Mouse (Mus musculus): Measurements from ENCODE around the gene Gtpbp1. TPM values are rescaled to one million over a fixed set of nuclear protein-coding genes. Genes with fewer than 3 reads are reported as not detected.

Gtpbp1 gene
- polyA plus RNA-seq, 1 experiment from 2014 or later: 43.1 TPM

DNA sequence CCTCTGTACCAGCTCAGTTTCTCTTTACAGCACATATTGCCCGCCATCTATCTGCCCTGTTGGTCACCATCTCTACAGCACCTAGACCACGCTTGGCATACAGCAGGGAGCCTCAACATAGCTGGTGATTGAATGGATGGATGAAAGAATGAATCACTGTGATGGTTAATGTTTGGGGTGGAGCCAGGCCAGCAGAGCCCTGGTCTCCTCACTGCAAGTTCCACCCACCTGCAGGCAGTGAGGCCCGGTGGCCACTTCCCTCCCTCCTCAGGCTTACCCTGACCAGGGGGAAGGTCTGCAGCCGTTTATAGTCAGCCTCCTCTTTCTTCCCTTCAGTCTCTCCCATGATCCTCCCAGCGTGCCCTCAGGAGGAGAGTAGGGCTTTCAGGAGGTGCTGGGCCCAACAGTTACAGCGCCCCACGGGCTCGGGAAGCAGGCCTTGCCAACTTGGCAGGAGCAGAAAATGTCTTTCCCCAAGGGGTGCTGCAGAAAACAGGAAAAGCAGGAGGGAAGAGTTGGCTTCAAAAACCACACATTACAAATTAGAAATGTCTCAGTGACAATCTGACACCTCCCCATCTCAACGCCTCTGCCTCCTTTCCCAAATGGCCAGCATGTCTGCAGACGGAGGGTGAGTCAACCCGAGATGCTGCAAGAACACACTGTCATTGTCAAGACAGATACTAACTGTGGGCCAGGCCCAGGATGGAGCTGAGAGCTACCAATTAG lies 74.1 kb downstream of the Gtpbp1 start:
- Histone ChIP-seq H3K9me3 (ENCODE audit: control insufficient read depth, low read length) (no peaks in the 10 kb centered on the region), H3K4me1 (replicated peaks; ENCODE audit: control insufficient read depth, insufficient read depth, low read length) (no peaks in the 10 kb centered on the region), H3K4me2 (replicated peaks) (no peak overlapping the region), H3K36me3 (replicated peaks; ENCODE audit: control insufficient read depth, insufficient read depth) (peaks cover 42% of the 10 kb centered on the region), H3K4me3 (replicated peaks; ENCODE audit: low read length) (no peak overlapping the region), H3K27me3 (ENCODE audit: control insufficient read depth, insufficient read depth, low read length) (no peaks in the 10 kb centered on the region), H3K9ac (no peak overlapping the region), H3K27ac (no peak overlapping the region)
- ATAC-seq (ENCODE audit: low FRiP score): no peak
- no peak for DNase-seq (ENCODE audit: low spot score)
- 81% methylated on average over 11 of the region's 11 CpGs for WGBS

DNA sequence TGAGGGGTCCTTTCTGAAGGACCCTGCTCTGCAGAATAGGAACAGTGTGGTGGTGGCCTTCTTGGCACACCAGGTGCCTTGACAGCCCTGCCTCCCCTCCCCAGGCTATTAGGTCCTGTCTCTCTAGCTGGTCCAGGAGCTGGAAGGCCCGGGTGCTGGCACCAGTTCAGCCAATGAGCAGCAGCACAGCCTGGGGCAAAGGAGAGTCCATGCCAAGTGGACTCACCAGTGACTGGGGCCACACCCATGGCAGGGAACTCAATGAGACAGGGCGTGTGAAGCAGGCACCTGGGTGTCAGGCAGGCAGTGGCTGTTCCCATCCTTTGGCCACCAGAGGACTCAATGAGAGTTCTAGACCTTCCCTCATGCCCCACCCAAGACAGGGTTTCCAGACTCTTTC lies 74.7 kb downstream of the Gtpbp1 start:
- Histone ChIP-seq H3K4me1 (replicated peaks; ENCODE audit: control insufficient read depth, insufficient read depth, low read length) (no peaks in the 10 kb centered on the region), H3K36me3 (replicated peaks; ENCODE audit: control insufficient read depth, insufficient read depth) (peaks cover 42% of the 10 kb centered on the region), H3K4me3 (replicated peaks; ENCODE audit: low read length) (no peak overlapping the region), H3K4me2 (replicated peaks) (no peak overlapping the region), H3K27me3 (ENCODE audit: control insufficient read depth, insufficient read depth, low read length) (no peaks in the 10 kb centered on the region), H3K27ac (no peak overlapping the region), H3K9me3 (ENCODE audit: control insufficient read depth, low read length) (no peaks in the 10 kb centered on the region), H3K9ac (no peak overlapping the region)
- WGBS: 92% methylated on average over 2 of the region's 2 CpGs
- no peak for DNase-seq (ENCODE audit: low spot score)
- ATAC-seq (ENCODE audit: low FRiP score): no peak

DNA sequence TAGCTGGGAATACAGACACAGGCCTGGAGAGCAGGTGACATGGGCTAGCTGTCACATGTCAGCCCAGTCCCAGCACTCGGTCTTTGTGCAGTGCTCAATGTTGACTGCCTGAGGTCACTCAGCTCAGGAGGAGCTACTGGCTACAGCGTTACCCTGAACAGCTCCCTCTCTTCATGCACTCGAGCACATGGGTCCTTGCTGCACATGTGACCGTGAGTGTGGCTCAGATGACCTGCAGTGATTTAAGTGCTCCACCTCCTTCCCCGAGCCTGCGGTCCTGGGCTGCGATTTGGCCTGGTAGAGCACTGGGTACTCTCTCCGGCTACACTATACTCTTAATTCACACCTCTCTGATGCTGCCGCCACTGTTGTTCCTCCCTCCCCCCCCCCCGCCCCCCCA lies 75.5 kb downstream of the Gtpbp1 start:
- 76% methylated on average over 10 of the region's 10 CpGs for WGBS
- no peaks in the 10 kb centered on the region for H3K27me3 ChIP-seq (ENCODE audit: control insufficient read depth, insufficient read depth, low read length)
- H3K9ac ChIP-seq: no peak overlapping the region
- no peak overlapping the region for H3K4me3 ChIP-seq (replicated peaks; ENCODE audit: low read length)
- H3K36me3 ChIP-seq (replicated peaks; ENCODE audit: control insufficient read depth, insufficient read depth): peaks cover 39% of the 10 kb centered on the region
- H3K4me1 ChIP-seq (replicated peaks; ENCODE audit: control insufficient read depth, insufficient read depth, low read length): no peaks in the 10 kb centered on the region
- H3K9me3 ChIP-seq (ENCODE audit: control insufficient read depth, low read length): no peaks in the 10 kb centered on the region
- H3K4me2 ChIP-seq (replicated peaks): no peak overlapping the region
- no peak for DNase-seq (ENCODE audit: low spot score)
- ATAC-seq (ENCODE audit: low FRiP score): no peak
- H3K27ac ChIP-seq: no peak overlapping the region

DNA sequence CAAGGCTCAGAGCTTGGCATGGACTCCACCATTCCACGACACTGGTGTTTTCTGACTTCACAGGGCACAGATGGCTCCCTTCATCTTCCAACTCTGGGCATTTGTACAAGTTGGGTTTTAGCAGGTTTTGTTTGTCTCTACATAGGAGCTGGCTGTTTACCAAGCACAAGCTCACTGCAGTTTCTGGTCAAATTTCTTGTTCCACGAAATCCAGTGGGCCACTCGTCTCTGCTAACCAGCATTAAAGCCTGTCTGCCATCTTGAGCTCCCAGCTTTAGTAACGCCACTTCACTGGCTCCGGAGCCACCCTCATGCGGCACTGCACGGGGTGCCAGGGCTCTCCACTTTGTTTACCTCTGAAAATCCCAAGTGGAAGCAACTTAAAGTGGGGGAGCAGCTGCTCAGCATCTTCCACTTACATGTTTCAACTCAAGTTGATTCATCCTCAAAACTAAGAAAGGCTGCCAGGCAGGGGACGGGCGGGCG lies 76.0 kb downstream of the Gtpbp1 start:
- no peak overlapping the region for H3K4me2 ChIP-seq (replicated peaks)
- ATAC-seq (ENCODE audit: low FRiP score) (no peak), DNase-seq (ENCODE audit: low spot score) (no peak)
- H3K4me3 ChIP-seq (replicated peaks; ENCODE audit: low read length): no peak overlapping the region
- H3K27me3 ChIP-seq (ENCODE audit: control insufficient read depth, insufficient read depth, low read length): no peaks in the 10 kb centered on the region
- no peak overlapping the region for H3K9ac ChIP-seq
- peaks cover 35% of the 10 kb centered on the region for H3K36me3 ChIP-seq (replicated peaks; ENCODE audit: control insufficient read depth, insufficient read depth)
- H3K9me3 ChIP-seq (ENCODE audit: control insufficient read depth, low read length): no peaks in the 10 kb centered on the region
- no peaks in the 10 kb centered on the region for H3K4me1 ChIP-seq (replicated peaks; ENCODE audit: control insufficient read depth, insufficient read depth, low read length)
- 86% methylated on average over 10 of the region's 10 CpGs for WGBS
- no peak overlapping the region for H3K27ac ChIP-seq

DNA sequence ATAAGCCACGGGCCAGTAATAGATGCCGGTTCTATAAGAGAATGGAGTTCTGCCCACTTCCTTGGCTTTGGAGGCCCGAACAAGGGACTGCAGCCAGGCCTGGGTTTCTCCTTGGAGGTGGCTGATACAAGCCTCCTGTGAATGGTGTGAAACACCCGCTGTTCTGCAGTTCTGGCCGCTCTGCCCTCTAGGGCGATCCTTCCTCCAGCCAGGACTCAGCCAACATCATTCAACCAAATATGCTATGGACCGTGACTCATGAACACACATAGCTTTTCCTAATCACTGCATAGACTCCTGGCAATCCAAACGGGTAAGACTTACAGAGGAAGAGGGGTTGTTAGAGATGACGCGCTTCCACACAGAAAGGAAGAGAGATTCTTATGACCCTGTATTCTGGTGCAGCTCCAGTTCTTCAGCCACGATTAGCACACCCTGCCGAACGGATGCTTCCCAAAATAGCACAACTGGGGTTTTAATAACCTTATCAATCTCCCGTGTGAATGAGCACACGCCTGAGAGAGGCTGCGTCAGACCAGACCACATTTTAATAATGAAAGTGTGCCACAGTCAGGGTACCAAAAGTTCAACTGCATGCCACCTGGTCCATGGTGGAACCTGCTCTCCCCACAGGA lies 76.8 kb downstream of the Gtpbp1 start:
- Histone ChIP-seq H3K9ac (no peak overlapping the region), H3K27me3 (ENCODE audit: control insufficient read depth, insufficient read depth, low read length) (no peaks in the 10 kb centered on the region), H3K4me1 (replicated peaks; ENCODE audit: control insufficient read depth, insufficient read depth, low read length) (no peaks in the 10 kb centered on the region), H3K4me3 (replicated peaks; ENCODE audit: low read length) (no peak overlapping the region), H3K9me3 (ENCODE audit: control insufficient read depth, low read length) (no peaks in the 10 kb centered on the region), H3K4me2 (replicated peaks) (no peak overlapping the region), H3K36me3 (replicated peaks; ENCODE audit: control insufficient read depth, insufficient read depth) (peaks cover 27% of the 10 kb centered on the region), H3K27ac (no peak overlapping the region)
- 77% methylated on average over 16 of the region's 16 CpGs for WGBS
- DNase-seq (ENCODE audit: low spot score) (no peak), ATAC-seq (ENCODE audit: low FRiP score) (no peak)

DNA sequence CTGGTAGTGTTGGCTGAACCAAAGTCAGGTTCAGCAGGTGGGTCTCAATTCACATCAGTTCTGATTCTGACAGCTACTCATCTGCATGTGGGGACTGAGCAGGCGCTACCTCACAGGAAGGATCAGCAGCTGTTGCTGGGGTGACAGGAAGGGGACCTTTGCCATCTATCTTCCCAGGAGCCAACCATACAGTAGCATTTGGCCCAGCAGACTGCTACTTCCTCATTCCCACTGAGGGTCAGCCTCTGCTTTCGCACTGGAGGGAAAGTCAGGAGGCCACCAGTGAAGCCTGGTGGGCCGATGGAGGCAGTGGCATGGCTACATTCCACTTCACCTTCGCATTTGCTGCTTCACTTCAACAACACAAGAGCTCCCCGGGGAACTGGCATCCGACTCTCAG lies 77.7 kb downstream of the Gtpbp1 start:
- Histone ChIP-seq H3K9me3 (ENCODE audit: control insufficient read depth, low read length) (no peaks in the 10 kb centered on the region), H3K27me3 (ENCODE audit: control insufficient read depth, insufficient read depth, low read length) (no peaks in the 10 kb centered on the region), H3K4me1 (replicated peaks; ENCODE audit: control insufficient read depth, insufficient read depth, low read length) (peaks cover 3% of the 10 kb centered on the region; the same call in 1 of the 2 replicates), H3K36me3 (replicated peaks; ENCODE audit: control insufficient read depth, insufficient read depth) (peaks cover 19% of the 10 kb centered on the region), H3K9ac (no peak overlapping the region), H3K4me2 (replicated peaks) (no peak overlapping the region), H3K27ac (no peak overlapping the region), H3K4me3 (replicated peaks; ENCODE audit: low read length) (no peak overlapping the region)
- WGBS: 45% methylated on average over 6 of the region's 6 CpGs
- DNase-seq (ENCODE audit: low spot score): no peak
- no peak for ATAC-seq (ENCODE audit: low FRiP score)

DNA sequence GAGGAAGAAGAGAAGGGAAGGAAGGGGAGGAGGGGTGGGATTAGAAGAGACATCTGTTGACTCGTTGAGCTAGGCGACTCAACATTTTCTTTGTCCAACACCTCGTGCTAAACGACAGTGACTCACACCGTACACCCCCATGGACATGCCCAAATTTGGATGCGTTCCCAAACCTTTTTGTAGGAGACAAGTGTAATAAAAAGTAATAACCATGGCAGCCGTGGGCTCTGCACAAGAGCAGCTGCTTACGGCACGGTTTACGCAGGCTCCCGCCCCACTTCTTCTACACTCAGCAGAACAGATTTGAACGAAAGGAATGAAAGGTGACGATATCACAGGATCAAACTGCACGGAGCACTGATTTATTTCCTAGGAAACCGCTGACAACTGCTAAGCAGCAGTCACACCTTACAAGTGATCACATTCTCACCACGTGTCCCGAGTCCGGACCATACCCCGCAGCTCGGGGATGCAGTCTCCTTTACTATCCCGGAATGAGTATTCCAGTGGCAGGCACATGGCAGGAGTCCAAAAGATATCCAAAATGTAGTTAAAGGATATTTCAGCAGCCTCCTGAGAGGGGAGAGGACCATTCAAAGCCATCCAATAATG lies 80.1 kb downstream of the Gtpbp1 start:
- no peak overlapping the region for H3K4me3 ChIP-seq (replicated peaks; ENCODE audit: low read length)

More for the DNA sequence above, 80.1 kb downstream of the Gtpbp1 start:
- Histone ChIP-seq H3K27ac (no peak overlapping the region), H3K27me3 (ENCODE audit: control insufficient read depth, insufficient read depth, low read length) (no peaks in the 10 kb centered on the region), H3K4me1 (replicated peaks; ENCODE audit: control insufficient read depth, insufficient read depth, low read length) (peaks cover 16% of the 10 kb centered on the region), H3K36me3 (replicated peaks; ENCODE audit: control insufficient read depth, insufficient read depth) (no peaks in the 10 kb centered on the region), H3K9me3 (ENCODE audit: control insufficient read depth, low read length) (no peaks in the 10 kb centered on the region), H3K4me2 (replicated peaks) (no peak overlapping the region), H3K9ac (no peak overlapping the region)
- DNase-seq (ENCODE audit: low spot score): no peak
- WGBS: 71% methylated on average over 21 of the region's 21 CpGs
- no peak for ATAC-seq (ENCODE audit: low FRiP score)

Other genes with a start within 250 kb of the Gtpbp1 start
- 184 and 213 TPM in 2 replicates for gene Csnk1e, start 235.3 kb upstream of the Gtpbp1 start, polyA plus RNA-seq (2014; fragmentation: Nextera tagmentation; extraction: Ambion mirVana)
- not detected in 2 replicates for gene Kcnj4, start 185.6 kb upstream of the Gtpbp1 start, polyA plus RNA-seq (2014; fragmentation: Nextera tagmentation; extraction: Ambion mirVana)
- gene Kdelr3, start 174.4 kb upstream of the Gtpbp1 start, polyA plus RNA-seq (2014; fragmentation: Nextera tagmentation; extraction: Ambion mirVana): 8.1 and 10.1 TPM in 2 replicates
- gene Ddx17, start 144.1 kb upstream of the Gtpbp1 start, polyA plus RNA-seq (2014; fragmentation: Nextera tagmentation; extraction: Ambion mirVana): 87.3 and 92.4 TPM in 2 replicates
- gene Dmc1, start 85.7 kb upstream of the Gtpbp1 start, polyA plus RNA-seq (2014; fragmentation: Nextera tagmentation; extraction: Ambion mirVana): 0.80 and 1.4 TPM in 2 replicates
- gene Fam227a, start 31.9 kb upstream of the Gtpbp1 start, polyA plus RNA-seq (2014; fragmentation: Nextera tagmentation; extraction: Ambion mirVana): 3.3 and 7.6 TPM in 2 replicates
- 85.4 and 85.5 TPM in 2 replicates for gene Cby1, start 31.6 kb upstream of the Gtpbp1 start, polyA plus RNA-seq (2014; fragmentation: Nextera tagmentation; extraction: Ambion mirVana)
- 241 and 244 TPM in 2 replicates for gene Tomm22, start 20.0 kb upstream of the Gtpbp1 start, polyA plus RNA-seq (2014; fragmentation: Nextera tagmentation; extraction: Ambion mirVana)
- gene Josd1, start 2.9 kb upstream of the Gtpbp1 start, polyA plus RNA-seq (2014; fragmentation: Nextera tagmentation; extraction: Ambion mirVana): 16.1 and 18.6 TPM in 2 replicates
- 5.9 and 6.7 TPM in 2 replicates for gene Sun2, start 51.7 kb downstream of the Gtpbp1 start, polyA plus RNA-seq (2014; fragmentation: Nextera tagmentation; extraction: Ambion mirVana)
- 64.6 and 67.8 TPM in 2 replicates for gene Dnal4, start 87.0 kb downstream of the Gtpbp1 start, polyA plus RNA-seq (2014; fragmentation: Nextera tagmentation; extraction: Ambion mirVana)
- 20.9 and 24.8 TPM in 2 replicates for gene Nptxr, start 113.9 kb downstream of the Gtpbp1 start, polyA plus RNA-seq (2014; fragmentation: Nextera tagmentation; extraction: Ambion mirVana)
- gene Npcd, start 143.4 kb downstream of the Gtpbp1 start, polyA plus RNA-seq (2014; fragmentation: Nextera tagmentation; extraction: Ambion mirVana): 1.4 and 5.5 TPM in 2 replicates
- gene Cbx6, start 143.8 kb downstream of the Gtpbp1 start, polyA plus RNA-seq (2014; fragmentation: Nextera tagmentation; extraction: Ambion mirVana): 36.9 and 39.8 TPM in 2 replicates
- gene Apobec3, start 200.8 kb downstream of the Gtpbp1 start, polyA plus RNA-seq (2014; fragmentation: Nextera tagmentation; extraction: Ambion mirVana): 4.9 and 5.1 TPM in 2 replicates